Mouse (Mus musculus): Measurements from ENCODE around the gene Tgtp1.
"Not testable (repeated sequence)": the region's sequence is repeated elsewhere in the genome, so short reads cannot be mapped to it uniquely, and the experiment has no call there.

Gene Tgtp1

DNA sequence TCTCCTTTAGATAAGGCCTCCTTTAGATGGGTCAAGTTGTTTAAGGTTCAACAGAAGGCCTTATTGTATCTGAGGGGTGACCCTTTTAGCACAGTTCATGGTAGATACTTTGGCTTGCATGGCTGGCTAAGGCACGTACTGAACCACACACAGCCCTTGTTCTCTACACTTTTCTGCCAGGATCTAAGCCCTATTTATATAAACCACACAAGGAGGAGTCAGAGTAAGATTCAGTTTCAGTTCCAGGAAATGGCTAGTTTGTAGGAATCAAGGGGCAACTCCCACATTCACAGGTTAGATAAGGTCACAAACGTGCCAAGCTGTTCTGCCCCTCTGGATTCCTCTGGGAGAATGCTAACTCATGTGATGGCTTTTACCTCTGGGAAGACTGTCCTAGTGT, at the start of gene Tgtp1:
Gene Tgtp1 (minus strand): TSS at position 155 of the 400 bp plus-strand sequence.
- not testable (repeated sequence) for DNase-seq (ENCODE audit: low spot score)

DNA sequence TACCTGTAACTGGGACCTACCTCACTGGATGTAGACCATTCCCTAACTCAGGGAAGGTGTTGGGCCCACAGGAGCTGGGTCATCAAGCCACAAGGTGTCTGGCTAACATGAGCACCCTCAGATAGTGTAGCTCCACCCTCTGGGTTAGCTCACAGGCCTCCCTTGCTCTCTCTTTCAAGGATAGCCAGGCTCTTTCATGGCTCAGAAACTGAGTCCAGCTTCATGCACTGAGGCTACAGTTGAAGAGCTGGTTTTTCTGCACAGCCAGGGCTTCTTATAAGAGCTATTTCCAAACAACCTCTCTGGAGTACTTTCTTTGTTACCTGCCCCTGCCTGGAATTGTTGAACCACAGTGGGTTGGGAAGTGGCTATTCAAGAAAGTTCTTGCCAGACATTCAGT, 18.1 kb upstream of the Tgtp1 start:
- not testable (repeated sequence) for DNase-seq (ENCODE audit: low spot score)

DNA sequence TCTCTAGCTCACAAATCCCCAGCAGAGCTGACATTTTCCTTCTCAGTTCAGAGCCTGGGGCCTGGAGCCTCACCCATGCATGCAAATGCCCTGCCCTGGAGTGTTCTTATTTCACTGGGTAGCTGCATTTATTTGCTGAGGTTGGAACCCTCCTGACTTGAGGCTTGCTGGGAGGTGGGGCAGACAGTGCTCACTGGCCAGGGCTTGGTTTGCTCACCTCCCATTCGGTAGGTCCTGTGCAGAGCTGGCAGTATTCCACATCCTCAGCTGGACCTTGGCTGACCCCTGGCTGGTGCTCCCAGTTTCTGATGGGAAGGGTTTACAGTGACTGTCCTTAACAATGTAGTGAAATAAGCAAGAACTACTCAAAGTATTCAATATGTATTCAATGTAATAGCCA, 12.8 kb upstream of the Tgtp1 start:
- DNase-seq (ENCODE audit: low spot score): not testable (repeated sequence)

GRCm38 (mm10) chr11:49006317-49006716, 12.3 kb upstream of the Tgtp1 start:
- not testable (repeated sequence) for DNase-seq (ENCODE audit: low spot score)

GRCm38 (mm10) chr11:49000411-49000810, 6.4 kb upstream of the Tgtp1 start:
- not testable (repeated sequence) for DNase-seq (ENCODE audit: low spot score)

DNA sequence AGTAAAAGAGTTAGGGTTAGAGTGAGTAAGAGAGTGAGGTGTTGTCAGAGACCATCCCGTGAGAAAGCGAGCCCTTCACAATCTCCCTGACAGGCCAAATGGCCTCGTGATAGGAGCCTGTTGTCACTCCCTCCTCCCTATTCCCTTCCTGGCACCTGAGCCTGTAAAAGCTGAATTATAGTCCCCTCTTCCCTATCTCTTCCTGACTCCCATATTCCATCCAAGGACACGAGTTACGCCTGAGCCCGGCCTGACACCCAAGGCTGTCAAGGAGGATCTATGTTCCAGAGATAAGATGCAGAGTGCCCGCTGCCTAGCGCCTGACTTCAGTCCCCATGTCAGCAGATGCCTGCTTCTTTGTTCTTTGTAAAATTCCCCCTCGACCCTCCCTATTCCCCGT, 676 bp downstream of the Tgtp1 start:
- DNase-seq (ENCODE audit: low spot score): not testable (repeated sequence)

- DNase-seq (ENCODE audit: low spot score): not testable (repeated sequence)
Observed at GRCm38 (mm10) chr11:48991740-48992520, 2.0 kb downstream of the Tgtp1 start, which contains the start of gene Gm12185. Gene Gm12185, minus strand, starts transcription at chr11:48992226.

DNA sequence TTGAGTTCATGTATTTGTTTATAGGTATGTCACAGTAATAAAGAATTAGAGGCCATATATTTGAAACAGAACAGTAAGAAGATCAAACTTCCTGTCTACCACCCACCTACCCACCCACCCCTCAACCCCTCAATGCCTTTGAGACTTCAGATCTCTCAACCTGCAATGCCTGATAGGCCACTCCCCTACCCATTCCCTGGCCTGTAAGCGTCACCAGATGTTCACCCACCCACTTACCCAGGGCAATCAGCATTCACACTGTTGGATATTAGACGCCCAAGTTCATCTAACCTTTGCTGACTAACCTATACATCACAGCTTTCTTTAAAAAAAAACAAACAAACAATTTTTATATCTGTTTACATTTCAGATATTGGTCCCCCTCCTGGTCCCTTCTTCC, 4.0 kb downstream of the Tgtp1 start:
- DNase-seq (ENCODE audit: low spot score): not testable (repeated sequence)

DNA sequence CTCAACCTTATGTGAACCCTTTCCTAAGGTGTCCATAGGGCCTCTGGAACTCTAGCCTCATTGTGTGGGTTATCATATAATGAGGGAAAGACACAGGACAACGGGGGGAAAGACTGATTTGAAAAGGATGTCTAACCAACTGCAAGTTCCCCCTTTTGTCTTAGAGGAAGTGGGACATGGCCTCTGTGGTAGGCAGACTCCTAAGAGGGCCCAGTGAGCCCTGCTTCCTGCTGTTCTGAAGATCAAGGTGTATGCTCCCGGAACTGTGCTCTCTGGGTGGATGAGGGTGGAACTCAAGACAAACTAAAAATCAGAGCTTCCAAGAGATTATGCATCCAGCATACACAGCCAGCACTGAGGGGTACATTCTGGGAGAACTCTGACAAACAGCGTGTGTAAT, 5.8 kb downstream of the Tgtp1 start:
- DNase-seq (ENCODE audit: low spot score): not testable (repeated sequence)

GRCm38 (mm10) chr11:48982848-48983247, 11.1 kb downstream of the Tgtp1 start:
- DNase-seq (ENCODE audit: low spot score): not testable (repeated sequence)

GRCm38 (mm10) chr11:48980052-48980451, 13.9 kb downstream of the Tgtp1 start:
- not testable (repeated sequence) for DNase-seq (ENCODE audit: low spot score)

- not testable (repeated sequence) for DNase-seq (ENCODE audit: low spot score)
Observed at GRCm38 (mm10) chr11:48979251-48979650, 14.7 kb downstream of the Tgtp1 start, which contains the start of gene 9930111J21Rik1. Gene 9930111J21Rik1, minus strand, starts transcription at chr11:48979398.

- not testable (repeated sequence) for DNase-seq (ENCODE audit: low spot score)
Observed at GRCm38 (mm10) chr11:48978240-48978939, 15.6 kb downstream of the Tgtp1 start, which contains the start of gene Olfr56. Gene Olfr56, plus strand, starts transcription at chr11:48978889.

DNA sequence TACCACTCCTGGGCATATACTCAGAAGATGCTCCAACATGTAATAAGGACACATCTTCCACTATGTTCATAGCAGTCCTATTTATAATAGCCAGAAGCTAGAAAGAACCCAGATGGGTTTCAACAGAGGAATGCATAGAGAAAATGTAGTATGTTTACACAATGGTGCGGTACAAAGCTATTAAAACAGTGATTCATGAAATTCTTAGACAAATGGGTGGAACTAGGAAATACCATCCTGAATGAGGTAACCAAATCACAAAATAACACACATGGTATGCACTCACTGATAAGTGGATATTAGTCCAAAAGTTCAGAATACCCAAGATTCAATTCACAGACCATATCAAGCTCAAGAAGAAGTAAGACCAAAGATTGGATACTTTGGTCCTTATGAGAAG, 19.3 kb downstream of the Tgtp1 start:
- DNase-seq (ENCODE audit: low spot score): not testable (repeated sequence)

DNA sequence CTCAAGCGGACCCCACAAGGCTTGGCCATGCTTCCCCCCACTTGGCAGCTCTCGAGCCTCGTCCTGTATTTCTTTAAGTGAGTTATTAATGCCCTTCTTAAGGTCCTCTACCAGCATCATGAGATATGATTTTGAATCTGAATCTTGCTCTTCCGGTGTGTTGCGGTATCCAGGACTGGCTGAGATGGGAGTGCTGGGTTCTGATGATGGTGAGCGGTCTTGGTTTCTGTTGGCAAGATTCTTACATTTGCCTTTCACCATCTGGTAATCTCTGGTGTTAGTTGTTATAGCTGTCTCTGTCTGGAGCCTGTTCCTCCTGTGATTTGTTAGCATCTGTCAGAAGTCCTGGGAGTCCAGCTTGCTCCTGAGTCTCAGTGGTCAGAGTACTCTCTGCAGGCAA, 47.9 kb downstream of the Tgtp1 start, which contains the start of gene Psme2b:
Gene Psme2b (minus strand): TSS at position 101 of the 400 bp plus-strand sequence.
- not testable (repeated sequence) for DNase-seq (ENCODE audit: low spot score)

DNA sequence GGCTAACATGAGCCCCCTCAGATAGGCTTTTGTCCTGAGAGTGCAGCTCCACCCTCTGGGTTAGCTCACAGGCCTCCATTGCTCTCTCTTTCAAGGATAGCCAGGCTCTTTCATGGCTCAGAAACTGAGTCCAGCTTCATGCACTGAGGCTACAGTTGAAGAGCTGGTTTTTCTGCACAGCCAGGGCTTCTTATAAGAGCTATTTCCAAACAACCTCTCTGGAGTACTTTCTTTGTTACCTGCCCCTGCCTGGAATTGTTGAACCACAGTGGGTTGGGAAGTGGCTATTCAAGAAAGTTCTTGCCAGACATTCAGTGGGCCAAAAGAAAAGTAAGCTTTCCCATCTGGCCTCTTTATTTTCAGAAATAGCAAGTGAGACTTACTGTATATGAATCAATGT, 54.7 kb downstream of the Tgtp1 start:
- not testable (repeated sequence) for DNase-seq (ENCODE audit: low spot score)

Data from retina, embryonic 14.5 days (tissue).